Mouse (Mus musculus): ENCODE measurements around the gene Stil.
"Not testable (repeated sequence)": the region's sequence is repeated elsewhere in the genome, so short reads cannot be mapped to it uniquely, and the experiment has no call there.

Gene Stil

DNA sequence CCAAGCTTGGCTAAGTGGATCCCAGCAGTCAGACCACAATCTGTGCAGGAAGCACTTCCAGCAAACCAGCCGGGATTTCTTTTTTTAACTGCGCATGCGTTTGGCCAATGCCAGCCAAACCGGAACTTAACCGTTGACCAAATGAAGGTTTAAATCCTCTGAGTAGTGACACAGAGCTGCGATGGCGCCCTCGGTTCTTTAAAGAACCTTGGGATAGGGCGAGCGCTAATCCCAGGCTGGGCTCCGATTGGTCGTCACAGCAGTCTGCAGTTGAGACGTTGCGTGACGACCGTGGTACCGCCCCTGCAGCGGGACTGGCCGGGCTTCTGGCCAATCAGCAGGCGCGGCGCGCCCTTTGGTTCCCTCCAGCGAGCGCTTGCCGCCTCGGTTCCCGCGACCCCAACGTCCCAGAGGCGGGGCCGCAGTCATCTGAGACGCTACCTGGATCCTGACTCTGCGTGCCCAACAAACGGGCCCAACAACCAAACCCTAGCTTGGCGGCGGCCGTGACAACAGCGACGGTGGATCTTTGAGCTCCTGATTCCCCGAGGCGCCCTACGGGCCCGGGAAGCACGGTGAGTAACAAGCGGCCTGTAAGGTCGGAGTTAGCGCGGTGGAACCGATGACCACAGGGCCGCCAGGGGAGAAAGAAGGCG, at the start of gene Stil:
Stil (plus strand) TSS at position 387 of the 656 bp plus-strand sequence.
- DNase-seq (ENCODE audit: low spot score in 2 of 2): peak; percentile 93 to 98

- no peak for DNase-seq (ENCODE audit: low spot score in 2 of 2)
Measured at GRCm38 (mm10) chr4:114953172-114953571, 46.8 kb upstream of the Stil start.

DNA sequence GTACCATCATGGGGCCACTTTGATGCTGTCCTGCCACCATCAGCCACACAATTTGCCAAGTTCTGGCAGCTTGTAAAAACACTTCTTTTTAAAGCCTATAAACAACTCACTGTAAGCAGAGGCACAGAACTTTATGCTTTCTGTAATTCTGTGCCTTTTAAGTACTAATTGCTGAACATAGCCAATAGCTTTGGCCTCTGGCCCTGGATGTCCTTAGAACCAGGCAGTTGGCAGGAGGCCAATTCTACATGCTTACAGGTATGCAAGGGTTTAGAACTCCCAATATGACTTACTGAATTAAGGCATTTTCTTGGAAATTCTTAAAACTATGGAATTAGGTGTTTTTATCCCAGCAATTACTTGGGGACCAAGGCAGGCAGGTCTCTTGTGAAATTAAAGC, 42.6 kb upstream of the Stil start:
- DNase-seq (ENCODE audit: low spot score in 2 of 2): no peak

DNA sequence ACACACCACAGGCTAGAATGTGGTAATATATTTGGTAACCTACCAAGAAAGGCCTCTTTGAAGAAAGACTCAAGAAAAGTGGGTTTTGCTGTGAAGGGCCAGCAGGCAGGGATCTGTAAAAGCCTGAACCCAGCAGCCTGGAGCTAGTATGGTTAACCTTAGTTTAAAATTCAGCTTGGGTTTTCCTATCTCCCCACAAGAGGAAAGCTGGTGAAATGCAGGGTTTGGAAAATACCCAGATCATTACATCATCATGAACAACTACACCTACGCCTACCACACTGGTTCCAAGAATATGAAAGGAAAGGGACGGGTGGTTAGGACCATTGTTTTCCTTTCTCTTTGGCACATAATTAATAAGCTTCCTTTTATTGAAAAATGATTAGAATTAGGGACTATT, 41.7 kb upstream of the Stil start:
- DNase-seq (ENCODE audit: low spot score in 2 of 2): no peak

- DNase-seq (ENCODE audit: low spot score in 2 of 2): no peak
Measured at GRCm38 (mm10) chr4:114958786-114959185, 41.2 kb upstream of the Stil start.

GRCm38 (mm10) chr4:114959533-114959932, 40.4 kb upstream of the Stil start:
- no peak for DNase-seq (ENCODE audit: low spot score in 2 of 2)

GRCm38 (mm10) chr4:114960881-114961280, 39.1 kb upstream of the Stil start:
- DNase-seq (ENCODE audit: low spot score in 2 of 2): not testable (repeated sequence)

DNA sequence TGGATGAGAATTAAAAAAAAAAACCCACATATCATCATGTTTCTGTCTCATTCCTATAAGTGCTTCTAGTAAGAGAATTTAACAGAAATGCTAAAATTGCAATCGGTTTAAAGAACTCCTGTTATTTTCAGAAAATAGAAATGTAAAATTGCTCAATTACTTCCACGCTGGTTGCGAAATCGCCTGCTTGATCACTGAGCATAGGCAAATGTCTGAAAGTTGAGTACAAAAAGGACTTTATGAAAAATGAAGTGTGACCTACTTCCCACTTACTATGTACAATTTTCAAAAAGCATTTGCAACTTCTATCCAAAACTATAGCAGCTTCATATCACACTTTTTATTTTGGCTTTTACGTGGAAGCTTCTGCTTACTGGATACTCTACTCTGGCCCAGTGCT, 29.2 kb upstream of the Stil start:
- no peak for DNase-seq (ENCODE audit: low spot score in 2 of 2)

- DNase-seq (ENCODE audit: low spot score in 2 of 2): no peak
Measured at GRCm38 (mm10) chr4:114973229-114973740, 26.7 kb upstream of the Stil start.

DNA sequence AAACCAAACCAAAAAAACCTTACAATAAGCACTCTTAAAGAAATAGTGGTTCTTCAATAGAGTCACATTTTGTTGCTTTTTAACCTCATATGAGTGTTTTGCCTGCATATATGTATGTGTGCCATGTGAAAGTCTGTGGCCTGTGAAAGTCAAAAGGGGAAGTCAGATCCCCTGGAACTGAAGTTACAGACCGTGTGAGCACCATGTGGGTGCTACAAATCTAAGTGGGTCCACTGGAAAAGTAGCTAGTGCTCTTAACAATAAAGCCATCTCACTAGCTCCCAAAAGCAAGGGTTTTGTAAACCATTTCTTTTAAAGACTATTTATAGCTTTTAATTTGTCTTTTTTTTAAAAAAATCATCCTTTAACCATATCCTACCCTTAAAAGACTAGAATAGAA, 17.3 kb upstream of the Stil start:
- no peak for DNase-seq (ENCODE audit: low spot score in 2 of 2)

DNA sequence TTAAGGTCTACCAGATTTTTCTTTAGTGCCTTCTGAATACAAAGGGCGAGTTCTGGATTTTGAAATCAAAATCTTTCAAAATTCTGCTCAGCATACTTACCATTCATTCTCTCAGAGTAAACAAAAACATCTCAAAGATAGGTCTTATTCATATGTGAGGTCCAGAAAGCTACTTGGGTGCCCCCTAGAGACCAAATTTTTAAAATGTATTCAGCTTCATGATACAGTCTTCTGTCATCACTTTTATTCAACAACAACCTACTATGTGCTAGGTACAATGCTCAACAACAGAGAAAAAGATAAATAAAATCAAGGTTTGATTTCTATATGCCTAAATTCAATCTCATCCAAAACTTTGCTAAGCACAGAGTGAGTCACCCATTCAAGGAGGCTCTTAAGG, 16.9 kb upstream of the Stil start:
- DNase-seq (ENCODE audit: low spot score in 2 of 2): no peak

GRCm38 (mm10) chr4:114986211-114986590, 13.8 kb upstream of the Stil start:
- peak in 1 of 2 experiments; percentile 17 for DNase-seq (ENCODE audit: low spot score in 2 of 2)

- DNase-seq (ENCODE audit: low spot score in 2 of 2): peak; percentile 76 to 91
Measured at GRCm38 (mm10) chr4:114986591-114987432, 13.1 kb upstream of the Stil start, which contains the start of gene Cmpk1. Cmpk1 (minus strand) TSS chr4:114987241.

DNA sequence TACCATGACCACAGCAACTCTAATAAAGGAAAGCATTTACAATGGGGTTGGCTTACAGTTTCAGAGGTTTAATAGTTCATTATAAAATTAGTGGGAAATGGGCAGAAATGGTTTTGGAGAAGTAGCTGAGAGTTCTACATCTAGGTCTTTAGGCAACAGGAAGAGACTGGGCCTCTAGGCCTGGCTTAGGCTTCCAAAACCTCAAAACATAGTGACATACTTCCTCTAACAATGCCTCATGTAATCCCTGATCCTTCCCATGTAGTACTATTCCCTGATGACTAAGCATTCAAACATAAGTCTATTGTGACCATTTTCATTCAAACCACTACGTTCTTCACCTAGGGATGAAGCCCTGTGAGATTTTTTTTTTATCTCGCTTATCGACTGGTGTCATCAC, 5.7 kb upstream of the Stil start:
- DNase-seq (ENCODE audit: low spot score in 2 of 2): no peak

GRCm38 (mm10) chr4:114997051-114997450, 2.9 kb upstream of the Stil start:
- DNase-seq (ENCODE audit: low spot score in 2 of 2): peak; percentile 29 to 72

- DNase-seq (ENCODE audit: low spot score in 2 of 2): no peak
Measured at GRCm38 (mm10) chr4:114999445-114999772, 550 bp upstream of the Stil start.

DNA sequence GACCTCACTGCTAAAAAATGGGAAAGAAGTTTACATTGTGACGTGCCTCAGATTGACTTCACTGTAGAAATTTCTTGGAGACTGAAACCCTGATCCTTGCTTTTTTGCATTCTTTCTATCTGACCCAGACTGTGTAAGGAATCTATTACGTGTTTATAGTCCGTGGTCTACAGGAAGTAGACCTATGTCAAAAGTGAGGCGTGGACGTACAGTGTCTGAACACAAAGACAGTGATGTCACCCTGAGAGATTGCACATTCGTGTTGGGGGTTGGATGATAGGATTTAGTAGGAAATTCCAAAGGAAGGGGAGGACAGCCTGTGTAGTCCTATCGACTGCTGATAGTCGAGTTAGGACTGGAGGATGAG, 453 bp downstream of the Stil start:
- DNase-seq (ENCODE audit: low spot score in 2 of 2): no peak

GRCm38 (mm10) chr4:115014276-115014675, 14.3 kb downstream of the Stil start:
- DNase-seq (ENCODE audit: low spot score in 2 of 2): no peak

- DNase-seq (ENCODE audit: low spot score in 2 of 2): no peak
Measured at GRCm38 (mm10) chr4:115019997-115020396, 20.0 kb downstream of the Stil start.

- no peak for DNase-seq (ENCODE audit: low spot score in 2 of 2)
Measured at GRCm38 (mm10) chr4:115035043-115035442, 35.1 kb downstream of the Stil start.

- DNase-seq (ENCODE audit: low spot score in 2 of 2): peak in 1 of 2 experiments; percentile 67
Measured at GRCm38 (mm10) chr4:115038242-115038641, 38.3 kb downstream of the Stil start.

DNA sequence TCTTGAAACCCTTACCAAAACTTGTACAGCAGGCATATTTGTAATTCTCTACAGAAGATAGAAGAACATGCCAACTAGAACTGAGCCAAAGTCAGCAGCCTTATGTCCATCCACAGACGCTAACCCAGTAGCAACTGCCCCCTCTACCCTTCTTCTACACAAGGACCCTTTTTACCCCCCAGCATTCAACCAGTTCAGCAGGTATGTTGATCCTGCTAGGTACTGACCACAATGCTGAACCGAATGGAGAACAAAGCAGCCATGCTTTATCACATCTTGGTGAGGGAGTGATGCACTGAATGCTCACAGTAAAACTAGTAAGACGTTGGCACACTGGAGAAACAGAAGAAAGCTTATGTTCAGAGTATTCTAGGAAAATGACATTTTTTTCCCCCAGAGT, 45.7 kb downstream of the Stil start:
- no peak for DNase-seq (ENCODE audit: low spot score in 2 of 2)

GRCm38 (mm10) chr4:115047750-115048149, 47.8 kb downstream of the Stil start:
- DNase-seq (ENCODE audit: low spot score in 2 of 2): peak; percentile 92 to 93

Measured in spleen, postnatal 10 days (tissue).